Mouse (Mus musculus) erythroblast, embryonic 14.5 days (primary cell): Measurements from ENCODE around the gene Kif6.

Experiments
- GATA1 ChIP-seq: IDR thresholded peaks from 2 replicates; pipeline ENCODE4 v1.6.1; 2012; ENCODE audit warnings: low read length, inconsistent platforms, mixed read lengths
- TAL1 ChIP-seq: IDR thresholded peaks from 3 replicates; pipeline ENCODE4 v1.6.1; 2012; ENCODE audit warnings: low read length, inconsistent platforms, mixed read lengths

DNA sequence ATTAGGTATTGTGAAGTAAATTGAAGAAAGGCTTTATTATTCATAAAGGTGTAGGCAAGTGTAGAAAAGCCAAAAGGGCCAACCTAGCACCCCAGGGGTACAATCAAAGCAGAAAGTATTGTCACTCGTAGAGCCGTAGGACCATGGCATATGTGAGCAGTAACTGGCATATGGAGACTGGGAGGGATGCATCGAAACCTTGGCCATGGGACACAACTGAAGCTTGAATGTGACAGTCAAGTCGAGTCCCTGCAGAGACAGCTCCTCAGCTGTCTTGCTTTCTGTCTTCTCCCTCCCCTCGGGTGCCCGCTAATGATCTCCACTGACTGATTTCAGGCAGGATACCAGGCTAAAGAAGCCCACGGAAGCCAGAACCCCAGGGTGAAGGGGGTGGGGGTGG, 266.9 kb downstream of the Kif6 start:
- TF ChIP-seq TAL1, result no peak
- no peak for TF ChIP-seq GATA1
